Mouse (Mus musculus) midbrain, embryonic 13.5 days (tissue): Measurements from ENCODE around the gene Olfr521. TPM values are rescaled to one million over a fixed set of nuclear protein-coding genes. Genes with fewer than 3 reads are reported as not detected.
"Not testable (repeated sequence)": the region's sequence is repeated elsewhere in the genome, so short reads cannot be mapped to it uniquely, and the experiment has no call there.

Source experiments
- ATAC-seq: fragments of 200-750 bp; cut with Nextera tagmentation; 2 replicates; pipeline ENCODE4 v1.8.0; 2017; ENCODE audit warnings: mild to moderate bottlenecking, moderate TSS enrichment, moderate library complexity
- H3K27ac ChIP-seq: fragments of 300-500 bp; sonication (generic); 2 replicates; pipeline ENCODE4 v1.5.1; 2015; ENCODE audit warnings: inconsistent platforms, mild to moderate bottlenecking, moderate library complexity
- H3K27me3 ChIP-seq: fragments of 300-500 bp; sonication (generic); 2 replicates; pipeline ENCODE4 v1.6.1; 2015; ENCODE audit warnings: mild to moderate bottlenecking, inconsistent platforms
- H3K36me3 ChIP-seq: fragments of 300-500 bp; sonication (generic); 2 replicates; pipeline ENCODE4 v1.6.1; 2015; ENCODE audit warnings: mild to moderate bottlenecking, inconsistent platforms
- H3K4me1 ChIP-seq: fragments of 300-500 bp; sonication (generic); replicated peaks from 2 replicates; pipeline ENCODE4 v1.6.1; 2015; ENCODE audit warnings: inconsistent platforms
- H3K4me2 ChIP-seq: fragments of 300-500 bp; sonication (generic); replicated peaks from 2 replicates; pipeline ENCODE4 v1.6.1; 2015; ENCODE audit warnings: moderate library complexity, mild to moderate bottlenecking, inconsistent platforms
- H3K4me3 ChIP-seq: fragments of 300-500 bp; sonication (generic); replicated peaks from 2 replicates; pipeline ENCODE4 v1.5.1; 2015; ENCODE audit warnings: mild to moderate bottlenecking, inconsistent platforms
- H3K9ac ChIP-seq: fragments of 300-500 bp; sonication (generic); replicated peaks from 2 replicates; pipeline ENCODE4 v1.6.1; 2015; ENCODE audit warnings: mild to moderate bottlenecking, inconsistent platforms
- H3K9me3 ChIP-seq: fragments of 300-500 bp; sonication (generic); 2 replicates; pipeline ENCODE4 v1.6.1; 2016; ENCODE audit warnings: mild to moderate bottlenecking, inconsistent platforms
- WGBS: fragments of 180-500 bp; shearing (Covaris S2); methylation state at CpG from one replicate; pipeline ENCODE4 v1.1.7; 2015; 5-methylcytosine and 5-hydroxymethylcytosine counted together
- polyA plus RNA-seq: library from polyadenylated mRNA; unstranded; fragments of >200 nt; fragmentation: Nextera tagmentation; extraction: Ambion mirVana; gene quantifications from 2 replicates; pipeline ENCODE4 v1.2.1, GENCODE M21; 2015

The Olfr521 gene
- polyA plus RNA-seq, 1 experiment from 2014 or later: not detected

- H3K27me3 ChIP-seq: no peaks in the 10 kb centered on the region
- no peak overlapping the region for H3K27ac ChIP-seq
- H3K9me3 ChIP-seq: no peaks in the 10 kb centered on the region
- H3K4me3 ChIP-seq: no peak overlapping the region
- H3K9ac ChIP-seq: no peak overlapping the region
- no peak overlapping the region for H3K4me2 ChIP-seq
- 0 out of 2 replicates have a peak, but pooled peaks cover 6% of the 10 kb centered on the region for H3K36me3 ChIP-seq
- WGBS: 95% methylated on average over 4 of the region's 4 CpGs
- ATAC-seq: no peak
- no peaks in the 10 kb centered on the region for H3K4me1 ChIP-seq
Observed at GRCm38 (mm10) chr7:99811661-99812060, 48.4 kb downstream of the Olfr521 start.

GRCm38 (mm10) chr7:99813394-99813793 lies 50.1 kb downstream of the Olfr521 start:
- H3K9ac ChIP-seq: no peak overlapping the region
- no peaks in the 10 kb centered on the region for H3K9me3 ChIP-seq
- 89% methylated on average over 11 of the region's 11 CpGs for WGBS
- H3K27ac ChIP-seq: no peak overlapping the region
- no peak overlapping the region for H3K4me2 ChIP-seq
- H3K4me1 ChIP-seq: no peaks in the 10 kb centered on the region
- H3K36me3 ChIP-seq: 0 out of 2 replicates have a peak, but pooled peaks cover 6% of the 10 kb centered on the region
- no peak overlapping the region for H3K4me3 ChIP-seq
- H3K27me3 ChIP-seq: no peaks in the 10 kb centered on the region
- no peak for ATAC-seq

- WGBS: 17% methylated on average over 9 of the region's 9 CpGs
- H3K4me1 ChIP-seq, H3K27ac ChIP-seq, H3K9ac ChIP-seq, H3K36me3 ChIP-seq, H3K4me3 ChIP-seq, ATAC-seq, H3K9me3 ChIP-seq, H3K4me2 ChIP-seq, H3K27me3 ChIP-seq: not testable (repeated sequence)
Observed at GRCm38 (mm10) chr7:99818181-99818725, 54.9 kb downstream of the Olfr521 start.

Other genes starting within 250 kb of the Olfr521 start
- gene Arrb1, start 228.0 kb upstream of the Olfr521 start, polyA plus RNA-seq: 14.0 and 14.8 TPM in 2 replicates
- gene Tpbgl, start 136.4 kb upstream of the Olfr521 start, polyA plus RNA-seq: 0.64 and 1.0 TPM in 2 replicates
- 4.1 and 5.0 TPM in 2 replicates for gene Slco2b1, start 52.2 kb upstream of the Olfr521 start, polyA plus RNA-seq
- gene Olfr520, start 33.2 kb upstream of the Olfr521 start, polyA plus RNA-seq: not detected in 2 replicates
- gene Neu3, start 64.9 kb downstream of the Olfr521 start, polyA plus RNA-seq: 1.1 and 1.2 TPM in 2 replicates
- gene Xrra1, start 95.6 kb downstream of the Olfr521 start, polyA plus RNA-seq: 0.62 and 0.79 TPM in 2 replicates
- gene Spcs2, start 100.0 kb downstream of the Olfr521 start, polyA plus RNA-seq: 326 and 337 TPM in 2 replicates
- 5.0 and 5.5 TPM in 2 replicates for gene Rnf169, start 216.9 kb downstream of the Olfr521 start, polyA plus RNA-seq
- not detected in 2 replicates for gene Chrdl2, start 242.7 kb downstream of the Olfr521 start, polyA plus RNA-seq